Mouse (Mus musculus): Measurements from ENCODE around the gene Ptov1. TPM values are rescaled to one million over a fixed set of nuclear protein-coding genes. Genes with fewer than 3 reads are reported as not detected.

Gene Ptov1
- total RNA-seq, 1 experiment from 2014 or later, result 5.2 TPM

- ATAC-seq (ENCODE audit: extremely low read depth, insufficient number of reproducible peaks, low FRiP score, poor library complexity, severe bottlenecking), result no peak
Measured at GRCm38 (mm10) chr7:44821666-44822448, 47.7 kb downstream of the Ptov1 start.

- no peak for ATAC-seq (ENCODE audit: extremely low read depth, insufficient number of reproducible peaks, low FRiP score, poor library complexity, severe bottlenecking)
Measured at GRCm38 (mm10) chr7:44820525-44820924, 49.1 kb downstream of the Ptov1 start.

DNA sequence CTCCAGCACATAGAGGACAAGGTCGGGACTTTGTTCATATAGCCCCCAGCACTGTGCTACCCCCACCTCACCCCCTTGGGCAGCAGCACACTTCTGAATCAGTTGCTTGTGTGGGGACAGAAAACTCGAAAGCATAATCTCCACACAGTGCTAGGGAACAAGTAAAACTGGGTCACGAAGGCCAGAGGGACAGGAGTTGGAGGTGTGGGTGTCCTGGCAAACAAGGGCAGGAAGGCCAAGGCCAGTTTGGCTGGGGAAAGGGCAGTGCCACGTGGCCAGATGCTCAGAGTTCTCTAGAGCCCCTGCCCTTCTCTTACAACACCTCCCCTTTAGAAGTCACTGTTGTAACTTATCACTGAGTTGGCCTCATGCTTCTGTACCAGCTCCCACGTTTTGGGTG lies 49.7 kb downstream of the Ptov1 start:
- no peak for ATAC-seq (ENCODE audit: extremely low read depth, insufficient number of reproducible peaks, low FRiP score, poor library complexity, severe bottlenecking)

GRCm38 (mm10) chr7:44819391-44819790 lies 50.2 kb downstream of the Ptov1 start:
- ATAC-seq (ENCODE audit: extremely low read depth, insufficient number of reproducible peaks, low FRiP score, poor library complexity, severe bottlenecking), result no peak

- no peak for ATAC-seq (ENCODE audit: extremely low read depth, insufficient number of reproducible peaks, low FRiP score, poor library complexity, severe bottlenecking)
Measured at GRCm38 (mm10) chr7:44818751-44819235, 50.8 kb downstream of the Ptov1 start.

- ATAC-seq (ENCODE audit: extremely low read depth, insufficient number of reproducible peaks, low FRiP score, poor library complexity, severe bottlenecking), result no peak
Measured at GRCm38 (mm10) chr7:44818164-44818563, 51.4 kb downstream of the Ptov1 start.

DNA sequence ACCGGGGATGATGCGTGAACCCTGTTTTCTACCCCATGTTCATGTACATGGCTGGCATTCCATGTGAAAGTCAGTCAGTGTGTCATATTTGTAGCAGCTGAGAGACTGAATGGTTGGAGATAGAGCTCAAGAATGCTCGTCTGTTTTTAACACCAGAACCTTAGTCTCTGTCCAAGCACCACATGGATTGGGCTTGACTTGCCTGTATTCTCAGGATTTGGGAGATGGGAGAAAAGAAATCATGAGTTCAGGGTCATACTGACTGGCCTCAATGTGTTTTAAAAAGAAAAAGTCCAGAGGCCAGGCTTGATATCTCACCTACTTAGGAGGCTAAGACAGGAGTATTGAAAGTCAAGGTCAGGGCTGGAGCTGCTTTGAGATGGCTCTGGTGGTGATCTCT lies 52.1 kb downstream of the Ptov1 start:
- no peak for ATAC-seq (ENCODE audit: extremely low read depth, insufficient number of reproducible peaks, low FRiP score, poor library complexity, severe bottlenecking)

- no peak for ATAC-seq (ENCODE audit: extremely low read depth, insufficient number of reproducible peaks, low FRiP score, poor library complexity, severe bottlenecking)
Measured at GRCm38 (mm10) chr7:44816470-44817021, 53.0 kb downstream of the Ptov1 start, which contains the start of gene Atf5. TSS of gene Atf5 (minus strand) at chr7:44816658.

GRCm38 (mm10) chr7:44815721-44816469 lies 53.7 kb downstream of the Ptov1 start, which contains the start of the genes Nup62 and Il4i1:
TSS of gene Nup62 (plus strand) at chr7:44816088.
TSS of gene Il4i1 (plus strand) at chr7:44816387.
- ATAC-seq (ENCODE audit: extremely low read depth, insufficient number of reproducible peaks, low FRiP score, poor library complexity, severe bottlenecking), result peak; percentile 89

GRCm38 (mm10) chr7:44814952-44815553 lies 54.5 kb downstream of the Ptov1 start:
- no peak for ATAC-seq (ENCODE audit: extremely low read depth, insufficient number of reproducible peaks, low FRiP score, poor library complexity, severe bottlenecking)

DNA sequence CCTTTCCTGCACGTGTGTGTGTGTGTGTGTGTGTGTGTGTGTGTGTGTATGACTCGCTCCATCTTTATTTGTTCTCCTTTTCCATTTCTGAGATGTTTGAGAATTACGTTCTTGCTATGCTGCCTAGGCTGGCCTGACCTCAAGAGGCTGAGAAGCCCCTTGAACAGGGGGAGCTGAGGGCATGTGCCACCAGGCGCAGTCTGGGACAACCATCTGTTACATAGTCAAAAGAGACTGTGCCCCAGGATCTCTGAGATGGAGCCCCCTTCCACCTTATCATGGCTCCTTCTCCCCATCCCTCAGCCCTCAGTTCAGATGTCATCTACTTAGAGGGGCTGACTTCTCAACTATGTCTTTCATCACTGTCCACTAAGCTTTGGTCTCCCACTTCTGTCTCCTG lies 55.2 kb downstream of the Ptov1 start:
- ATAC-seq (ENCODE audit: extremely low read depth, insufficient number of reproducible peaks, low FRiP score, poor library complexity, severe bottlenecking), result no peak

GRCm38 (mm10) chr7:44813985-44814384 lies 55.6 kb downstream of the Ptov1 start:
- no peak for ATAC-seq (ENCODE audit: extremely low read depth, insufficient number of reproducible peaks, low FRiP score, poor library complexity, severe bottlenecking)

Other genes starting within 250 kb of the Ptov1 start
- gene Myh14, start 198.9 kb downstream of the Ptov1 start, total RNA-seq (2017), result not detected in 2 replicates
- gene Izumo2, start 161.0 kb downstream of the Ptov1 start, total RNA-seq (2017), result not detected in 2 replicates
- 49.1 and 52.8 TPM in 2 replicates for gene Vrk3, start 121.4 kb downstream of the Ptov1 start, total RNA-seq (2017)
- 0.98 and 1.5 TPM in 2 replicates for gene Zfp473, start 118.7 kb downstream of the Ptov1 start, total RNA-seq (2017)
- gene Nup62, start 53.7 kb downstream of the Ptov1 start, total RNA-seq (2017), result 40.6 and 42.0 TPM in 2 replicates
- gene Il4i1, start 53.4 kb downstream of the Ptov1 start, total RNA-seq (2017), result 25.3 and 28.3 TPM in 2 replicates
- 1.3 and 1.8 TPM in 2 replicates for gene Atf5, start 53.1 kb downstream of the Ptov1 start, total RNA-seq (2017)
- gene Akt1s1, start 20.8 kb downstream of the Ptov1 start, total RNA-seq (2017), result 26.4 and 37.0 TPM in 2 replicates
- gene Tbc1d17, start 20.7 kb downstream of the Ptov1 start, total RNA-seq (2017), result 62.0 and 73.8 TPM in 2 replicates
- gene Pnkp, start 12.6 kb downstream of the Ptov1 start, total RNA-seq (2017), result 95.7 and 102 TPM in 2 replicates
- gene Med25, start 22.9 kb upstream of the Ptov1 start, total RNA-seq (2017), result 23.5 and 26.8 TPM in 2 replicates
- gene Fuz, start 26.3 kb upstream of the Ptov1 start, total RNA-seq (2017), result 22.1 and 29.9 TPM in 2 replicates
- 23.9 and 29.8 TPM in 2 replicates for gene Ap2a1, start 59.7 kb upstream of the Ptov1 start, total RNA-seq (2017)
- gene Tsks, start 73.4 kb upstream of the Ptov1 start, total RNA-seq (2017), result not detected in 2 replicates
- not detected in 2 replicates for gene Cpt1c, start 105.1 kb upstream of the Ptov1 start, total RNA-seq (2017)
- gene Prmt1, start 116.8 kb upstream of the Ptov1 start, total RNA-seq (2017), result 41.1 and 52.0 TPM in 2 replicates
- 216 and 230 TPM in 2 replicates for gene Irf3, start 127.9 kb upstream of the Ptov1 start, total RNA-seq (2017)
- 17.8 and 20.9 TPM in 2 replicates for gene Bcl2l12, start 128.9 kb upstream of the Ptov1 start, total RNA-seq (2017)
- 35.7 and 39.7 TPM in 2 replicates for gene Scaf1, start 146.6 kb upstream of the Ptov1 start, total RNA-seq (2017)
- gene Rras, start 148.2 kb upstream of the Ptov1 start, total RNA-seq (2017), result 4.9 and 7.1 TPM in 2 replicates
- 7.6 and 10.2 TPM in 2 replicates for gene Prr12, start 183.1 kb upstream of the Ptov1 start, total RNA-seq (2017)
- gene Nosip, start 192.6 kb upstream of the Ptov1 start, total RNA-seq (2017), result 50.7 and 51.0 TPM in 2 replicates
- 19.8 and 21.8 TPM in 2 replicates for gene Prrg2, start 192.9 kb upstream of the Ptov1 start, total RNA-seq (2017)
- gene Rcn3, start 222.4 kb upstream of the Ptov1 start, total RNA-seq (2017), result 9.2 and 16.1 TPM in 2 replicates
- gene Fcgrt, start 234.1 kb upstream of the Ptov1 start, total RNA-seq (2017), result 29.6 and 32.2 TPM in 2 replicates